Mouse (Mus musculus) midbrain, embryonic 11.5 days (tissue): ENCODE measurements around the gene Pmpca. TPM values are rescaled to one million over a fixed set of nuclear protein-coding genes. Genes with fewer than 3 reads are reported as not detected.

Experiments used
- ATAC-seq: fragments of 200-750 bp; cut with Nextera tagmentation; 2 replicates; pipeline ENCODE4 v1.8.0; 2017; ENCODE audit warnings: moderate TSS enrichment, moderate library complexity; ENCODE audit not compliant: low FRiP score
- DNase-seq: peaks from one replicate; pipeline ENCODE4 v3.0.0; 2015; ENCODE audit warnings: low spot score; ENCODE audit errors: missing footprints
- H3K27ac ChIP-seq: fragments of 300-500 bp; sonication (generic); 2 replicates; pipeline ENCODE4 v1.5.1; 2014; ENCODE audit warnings: low read depth, low read length
- H3K27me3 ChIP-seq: fragments of 300-500 bp; sonication (generic); 2 replicates; pipeline ENCODE4 v1.6.1; 2014; ENCODE audit warnings: mild to moderate bottlenecking, low read length, moderate library complexity, mixed read lengths; ENCODE audit not compliant: control insufficient read depth, insufficient read depth
- H3K36me3 ChIP-seq: fragments of 300-500 bp; sonication (generic); 2 replicates; pipeline ENCODE4 v1.6.1; 2014; ENCODE audit warnings: mild to moderate bottlenecking, low read length, moderate library complexity, mixed read lengths; ENCODE audit not compliant: control insufficient read depth, insufficient read depth
- H3K4me1 ChIP-seq: fragments of 300-500 bp; sonication (generic); 2 replicates; pipeline ENCODE4 v1.6.1; 2014; ENCODE audit warnings: low read length; ENCODE audit not compliant: control insufficient read depth, insufficient read depth
- H3K4me2 ChIP-seq: fragments of 300-500 bp; sonication (generic); 2 replicates; pipeline ENCODE4 v1.6.1; 2014; ENCODE audit warnings: mild to moderate bottlenecking, moderate library complexity
- H3K4me3 ChIP-seq: fragments of 300-500 bp; sonication (generic); 2 replicates; pipeline ENCODE4 v1.5.1; 2014; ENCODE audit warnings: low read depth, low read length
- H3K9ac ChIP-seq: fragments of 300-500 bp; sonication (generic); 2 replicates; pipeline ENCODE4 v1.6.1; 2014; ENCODE audit warnings: low read length
- H3K9me3 ChIP-seq: fragments of 300-500 bp; sonication (generic); 2 replicates; pipeline ENCODE4 v1.6.1; 2016; ENCODE audit warnings: low read length; ENCODE audit not compliant: control insufficient read depth
- WGBS: fragments of 180-500 bp; shearing (Covaris S2); extraction: QIAGEN DNeasy Blood & Tissue Kit; methylation state at CpG from one replicate; pipeline ENCODE4 v1.1.7; 2014; 5-methylcytosine and 5-hydroxymethylcytosine counted together
- polyA plus RNA-seq: library from polyadenylated mRNA; unstranded; fragments of >200 nt; fragmentation: Nextera tagmentation; extraction: Ambion mirVana; gene quantifications from 2 replicates; pipeline ENCODE4 v1.2.1, GENCODE M21; 2014

The Pmpca gene
- polyA plus RNA-seq, 1 experiment from 2014 or later, result 110 TPM

GRCm38 (mm10) chr2:26444946-26445665, 56.0 kb downstream of the Pmpca start, which contains the start of gene Sec16a:
TSS of gene Sec16a (minus strand) at chr2:26445216.
- H3K4me2 ChIP-seq, result peak within 1 kb of the TSS; percentile 82
- H3K9me3 ChIP-seq, result no peaks in the 10 kb centered on the region
- peaks cover 27% of the 10 kb centered on the region for H3K4me1 ChIP-seq
- WGBS, result 0% methylated on average over 57 of the region's 61 CpGs
- DNase-seq (peak; percentile 100), ATAC-seq (peak; percentile 94)
- H3K4me3 ChIP-seq, result peak within 1 kb of the TSS; percentile 78
- peak within 1 kb of the TSS; percentile 55 for H3K27ac ChIP-seq
- no peaks in the 10 kb centered on the region for H3K27me3 ChIP-seq
- peaks cover 7% of the 10 kb centered on the region; the same call in 1 of the 2 replicates for H3K36me3 ChIP-seq
- H3K9ac ChIP-seq, result peak within 1 kb of the TSS; percentile 80

GRCm38 (mm10) chr2:26445666-26446445, 56.7 kb downstream of the Pmpca start:
- H3K4me1 ChIP-seq, result peaks cover 27% of the 10 kb centered on the region
- under 1% methylated on average over 44 of the region's 44 CpGs for WGBS
- ATAC-seq (peak; percentile 90), DNase-seq (no peak)
- no peaks in the 10 kb centered on the region for H3K9me3 ChIP-seq
- no peaks in the 10 kb centered on the region for H3K27me3 ChIP-seq
- H3K4me2 ChIP-seq, result peak overlapping the region; percentile 79
- peaks cover under 1% of the 10 kb centered on the region; the same call in 1 of the 2 replicates for H3K36me3 ChIP-seq
- peak overlapping the region; percentile 78 for H3K4me3 ChIP-seq
- H3K9ac ChIP-seq, result peak overlapping the region; percentile 67
- peak overlapping the region; percentile 37 for H3K27ac ChIP-seq

- Histone ChIP-seq H3K9me3 (no peaks in the 10 kb centered on the region), H3K4me1 (peaks cover 27% of the 10 kb centered on the region), H3K27me3 (no peaks in the 10 kb centered on the region), H3K27ac (no peak overlapping the region), H3K4me2 (peak overlapping the region; percentile 79), H3K4me3 (peak overlapping the region; percentile 78), H3K9ac (peak overlapping the region; percentile 67), H3K36me3 (no peaks in the 10 kb centered on the region)
- ATAC-seq (no peak), DNase-seq (no peak)
- 75% methylated on average over 4 of the region's 4 CpGs for WGBS
Observed at GRCm38 (mm10) chr2:26446671-26447070, 57.5 kb downstream of the Pmpca start.

Other genes with a start within 250 kb of the Pmpca start
- 0.10 and 0.30 TPM in 2 replicates for gene Lhx3, start 181.1 kb upstream of the Pmpca start, polyA plus RNA-seq
- 18.2 and 18.4 TPM in 2 replicates for gene Qsox2, start 151.8 kb upstream of the Pmpca start, polyA plus RNA-seq
- gene Ccdc187, start 94.8 kb upstream of the Pmpca start, polyA plus RNA-seq, result 0.05 and 0.10 TPM in 2 replicates
- gene Gpsm1, start 73.8 kb upstream of the Pmpca start, polyA plus RNA-seq, result 46.2 and 53.3 TPM in 2 replicates
- 29.5 and 35.0 TPM in 2 replicates for gene Dnlz, start 37.2 kb upstream of the Pmpca start, polyA plus RNA-seq
- 0.99 and 1.1 TPM in 2 replicates for gene Card9, start 28.4 kb upstream of the Pmpca start, polyA plus RNA-seq
- gene Snapc4, start 8.7 kb upstream of the Pmpca start, polyA plus RNA-seq, result 22.3 and 22.5 TPM in 2 replicates
- gene Entr1, start within 50 bp of the Pmpca start, polyA plus RNA-seq, result 115 and 119 TPM in 2 replicates
- gene Inpp5e, start 19.9 kb downstream of the Pmpca start, polyA plus RNA-seq, result 21.5 and 23.3 TPM in 2 replicates
- gene Sec16a, start 55.9 kb downstream of the Pmpca start, polyA plus RNA-seq, result 28.2 and 29.8 TPM in 2 replicates
- 40.8 and 47.5 TPM in 2 replicates for gene Notch1, start 127.3 kb downstream of the Pmpca start, polyA plus RNA-seq
- 52.6 and 58.3 TPM in 2 replicates for gene Egfl7, start 190.7 kb downstream of the Pmpca start, polyA plus RNA-seq
- gene Gm20532, start 197.3 kb downstream of the Pmpca start, polyA plus RNA-seq, result not detected in 2 replicates
- 8.2 TPM in 2 replicates for gene Agpat2, start 215.1 kb downstream of the Pmpca start, polyA plus RNA-seq
- 42.9 and 47.4 TPM in 2 replicates for gene Fam69b, start 239.1 kb downstream of the Pmpca start, polyA plus RNA-seq